Mouse (Mus musculus) ES-Bruce4 (cell line): ENCODE data around the gene Homer3. TPM values are rescaled to one million over a fixed set of nuclear protein-coding genes. Genes with fewer than 3 reads are reported as not detected.
A peak's percentile ranks its signal among the peaks of the same experiment; 100 is the strongest.

Experiments used
- H3K27ac ChIP-seq: 2 replicates; pipeline ENCODE4 v1.5.1; 2012; ENCODE audit warnings: low read length, inconsistent platforms; ENCODE audit not compliant: insufficient read depth
- H3K27me3 ChIP-seq: 2 replicates; pipeline ENCODE4 v1.6.1; 2012; ENCODE audit warnings: mild to moderate bottlenecking, low read length, inconsistent platforms; ENCODE audit not compliant: control insufficient read depth, poor library complexity, insufficient read depth, severe bottlenecking
- H3K36me3 ChIP-seq: 2 replicates; pipeline ENCODE4 v1.6.1; 2012; ENCODE audit warnings: inconsistent platforms, mild to moderate bottlenecking, low read length, moderate library complexity; ENCODE audit not compliant: control insufficient read depth, poor library complexity, insufficient read depth, severe bottlenecking
- H3K4me1 ChIP-seq: one replicate; pipeline ENCODE4 v1.8.1; 2011; ENCODE audit warnings: low read length; ENCODE audit not compliant: control insufficient read depth, insufficient read depth
- H3K4me3 ChIP-seq: 2 replicates; pipeline ENCODE4 v1.5.1; 2011; ENCODE audit warnings: low read depth, mild to moderate bottlenecking, low read length
- H3K9ac ChIP-seq: 2 replicates; pipeline ENCODE4 v1.6.1; 2012; ENCODE audit warnings: low read depth, mild to moderate bottlenecking, inconsistent platforms; ENCODE audit not compliant: poor library complexity, severe bottlenecking
- H3K9me3 ChIP-seq: replicated peaks from 2 replicates; pipeline ENCODE4 v1.6.1; 2012; ENCODE audit warnings: mild to moderate bottlenecking, low read length, inconsistent platforms; ENCODE audit not compliant: control insufficient read depth, poor library complexity, insufficient read depth, severe bottlenecking
- CTCF ChIP-seq: IDR thresholded peaks from one replicate; pipeline ENCODE4 v1.8.1; 2011; ENCODE audit warnings: low read depth, low read length
- EP300 ChIP-seq: IDR thresholded peaks from 2 replicates; pipeline ENCODE4 v1.6.1; 2011; ENCODE audit warnings: low read depth, low read length; ENCODE audit not compliant: insufficient read depth
- POLR2A ChIP-seq: IDR thresholded peaks from one replicate; pipeline ENCODE4 v1.8.1; 2011; ENCODE audit warnings: low read length; ENCODE audit not compliant: insufficient read depth
- polyA plus RNA-seq: library from polyadenylated mRNA; stranded (reverse); fragments of >200 nt; gene quantifications from 2 replicates; pipeline ENCODE4 v1.2.4, GENCODE M21; 2011; ENCODE audit warnings: low read depth; ENCODE audit not compliant: missing spikeins, insufficient read depth, insufficient read length

The Homer3 gene
- polyA plus RNA-seq, 1 experiment: 37.9 TPM

DNA sequence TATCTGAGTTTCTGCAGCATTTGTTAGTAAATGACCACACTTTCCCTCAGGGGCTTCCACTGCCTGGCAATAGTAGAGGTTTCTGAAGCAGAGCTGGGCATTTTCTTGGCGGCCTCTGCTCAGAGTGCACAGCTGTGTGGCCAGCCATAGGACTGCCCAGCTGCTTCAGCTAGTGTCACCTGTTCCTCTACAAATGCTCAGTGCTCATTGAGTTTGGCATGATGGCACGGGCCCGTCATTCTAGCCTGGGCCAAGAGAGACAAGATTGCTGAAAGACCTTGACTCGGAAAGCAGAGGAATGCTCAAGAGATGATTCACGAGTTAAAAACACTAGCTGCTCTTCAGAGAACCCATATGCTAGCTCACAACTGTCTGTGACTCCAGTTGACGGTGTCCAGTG is 36.0 kb upstream of the Homer3 start:
- TF ChIP-seq POLR2A (no peak), CTCF (no peak), EP300 (no peak)
- no peak overlapping the region for H3K27ac ChIP-seq
- no peaks in the 10 kb centered on the region for H3K9me3 ChIP-seq
- no peaks in the 10 kb centered on the region for H3K27me3 ChIP-seq
- H3K4me3 ChIP-seq: no peak overlapping the region
- no peak overlapping the region for H3K9ac ChIP-seq
- peaks cover 86% of the 10 kb centered on the region for H3K36me3 ChIP-seq
- no peaks in the 10 kb centered on the region for H3K4me1 ChIP-seq

DNA sequence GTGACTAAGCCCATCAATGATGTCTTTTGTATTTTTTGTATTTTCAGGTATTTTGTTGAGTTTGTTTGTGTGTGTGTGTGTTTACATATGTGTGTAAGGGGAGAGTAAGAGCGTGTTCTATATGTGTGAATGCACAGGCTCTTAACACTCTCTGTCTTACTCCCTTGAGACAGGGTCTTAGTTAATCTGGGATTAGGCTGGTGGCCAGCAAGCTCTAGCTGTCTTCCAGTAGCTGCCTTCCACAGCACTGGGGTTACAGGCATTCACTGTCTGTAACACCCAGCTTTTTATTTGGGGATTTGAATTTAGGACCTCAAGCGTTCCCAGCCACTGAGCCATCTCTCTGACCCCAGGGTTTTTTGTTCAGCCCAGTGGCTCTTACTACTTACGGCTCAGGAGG is 34.8 kb upstream of the Homer3 start:
- no peak for TF ChIP-seq POLR2A
- no peak for TF ChIP-seq EP300
- no peak for TF ChIP-seq CTCF
- Histone ChIP-seq H3K4me1 (no peaks in the 10 kb centered on the region), H3K9ac (no peak overlapping the region), H3K4me3 (no peak overlapping the region), H3K27ac (no peak overlapping the region), H3K36me3 (peaks cover 86% of the 10 kb centered on the region), H3K9me3 (no peaks in the 10 kb centered on the region), H3K27me3 (no peaks in the 10 kb centered on the region)

DNA sequence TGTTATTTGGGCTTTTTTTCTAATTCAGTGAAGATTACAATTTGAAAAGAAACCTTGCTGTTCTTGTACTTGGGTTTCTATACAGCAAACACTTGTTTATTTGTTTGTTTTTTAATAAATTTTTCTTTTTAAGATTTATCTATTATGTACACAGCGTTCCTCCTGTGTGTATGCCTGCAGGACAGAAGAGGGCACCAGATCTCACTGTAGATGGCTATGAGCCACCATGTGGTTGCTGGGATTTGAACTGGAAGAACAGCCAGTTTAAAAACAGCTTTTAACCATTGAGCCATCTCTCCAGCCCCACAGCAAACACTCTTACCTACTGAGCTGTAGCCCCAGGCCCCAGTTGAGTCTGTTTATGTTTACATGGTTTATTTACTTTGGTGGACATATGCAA is 28.0 kb upstream of the Homer3 start:
- no peaks in the 10 kb centered on the region for H3K4me1 ChIP-seq
- no peaks in the 10 kb centered on the region for H3K27me3 ChIP-seq
- H3K36me3 ChIP-seq: peaks cover 91% of the 10 kb centered on the region
- peak overlapping the region; percentile 64; the same call in 1 of the 2 replicates for H3K27ac ChIP-seq
- H3K9ac ChIP-seq: no peak overlapping the region
- H3K4me3 ChIP-seq: no peak overlapping the region
- no peaks in the 10 kb centered on the region for H3K9me3 ChIP-seq
- TF ChIP-seq CTCF (no peak), EP300 (no peak), POLR2A (no peak)

DNA sequence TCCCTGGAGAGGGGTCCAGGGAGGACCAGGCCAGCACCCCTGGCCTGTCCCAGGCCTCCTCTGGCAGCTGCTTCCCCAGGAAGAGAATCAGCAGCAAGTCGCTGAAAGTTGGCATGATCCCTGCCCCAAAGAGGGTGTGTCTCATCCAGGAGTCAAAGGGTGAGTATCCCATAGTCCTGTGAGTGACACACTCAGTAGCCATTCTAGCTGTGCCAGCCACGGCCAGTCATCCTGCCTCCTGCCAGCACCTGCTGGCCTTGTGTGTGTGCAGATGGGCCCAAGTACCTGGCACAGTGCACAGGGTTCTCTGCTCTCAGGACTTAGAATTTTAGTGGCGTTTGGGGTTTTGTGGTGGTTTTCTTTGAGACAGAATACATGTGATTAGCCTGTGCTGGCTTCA is 25.2 kb upstream of the Homer3 start:
- Histone ChIP-seq H3K27ac (no peak overlapping the region), H3K36me3 (peaks cover 87% of the 10 kb centered on the region), H3K27me3 (no peaks in the 10 kb centered on the region), H3K9me3 (no peaks in the 10 kb centered on the region), H3K9ac (no peak overlapping the region), H3K4me3 (no peak overlapping the region), H3K4me1 (no peaks in the 10 kb centered on the region)
- TF ChIP-seq CTCF: no peak
- TF ChIP-seq EP300: no peak
- TF ChIP-seq POLR2A: no peak

DNA sequence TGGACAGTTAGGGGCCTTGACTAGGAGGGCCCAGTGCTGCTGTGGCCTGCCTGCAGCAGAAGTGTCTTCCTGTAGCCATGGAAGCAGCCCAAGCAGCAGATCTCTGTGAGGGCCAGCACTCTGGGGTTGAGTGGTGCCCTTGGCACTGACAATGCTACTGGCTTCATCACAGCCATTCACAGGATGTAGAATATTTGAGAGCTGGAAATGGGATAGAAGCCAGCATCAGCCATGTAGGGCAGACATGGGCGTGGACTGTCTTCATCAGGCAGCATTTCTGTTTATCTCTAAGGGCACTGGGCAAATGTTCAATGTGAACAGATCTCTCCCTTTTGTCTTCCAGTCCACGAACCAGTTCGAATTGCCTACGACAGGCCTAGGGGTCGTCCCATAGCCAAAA is 24.0 kb upstream of the Homer3 start:
- no peak overlapping the region for H3K4me3 ChIP-seq
- H3K27ac ChIP-seq: no peak overlapping the region
- peaks cover 84% of the 10 kb centered on the region for H3K36me3 ChIP-seq
- no peak overlapping the region for H3K9ac ChIP-seq
- no peaks in the 10 kb centered on the region for H3K4me1 ChIP-seq
- no peaks in the 10 kb centered on the region for H3K27me3 ChIP-seq
- H3K9me3 ChIP-seq: no peaks in the 10 kb centered on the region
- TF ChIP-seq POLR2A (no peak), EP300 (no peak), CTCF (no peak)

DNA sequence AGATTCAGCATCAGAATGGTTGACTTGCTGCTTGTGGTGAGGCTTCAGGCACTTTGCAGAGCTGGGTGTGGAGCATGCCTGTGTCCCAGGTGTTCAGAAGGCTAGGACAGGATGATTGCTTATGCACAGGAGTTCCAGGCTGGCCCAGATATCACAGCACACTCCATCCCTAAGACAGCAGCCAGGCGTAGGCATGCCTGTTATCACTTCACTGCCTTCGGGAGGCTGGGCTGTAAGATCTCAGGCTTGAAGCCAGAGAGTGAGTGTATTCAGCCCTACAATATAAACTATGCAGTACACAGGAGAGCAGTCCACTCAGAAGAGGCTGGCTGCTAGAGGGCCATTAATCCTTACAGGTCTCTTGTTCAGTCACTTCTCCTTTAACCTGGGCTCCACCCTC is 23.6 kb upstream of the Homer3 start:
- Histone ChIP-seq H3K27ac (no peak overlapping the region), H3K9me3 (no peaks in the 10 kb centered on the region), H3K4me3 (no peak overlapping the region), H3K9ac (no peak overlapping the region), H3K27me3 (no peaks in the 10 kb centered on the region), H3K36me3 (peaks cover 83% of the 10 kb centered on the region), H3K4me1 (no peaks in the 10 kb centered on the region)
- no peak for TF ChIP-seq POLR2A
- TF ChIP-seq EP300: no peak
- no peak for TF ChIP-seq CTCF
